Mouse (Mus musculus) megakaryocyte, embryonic 14.5 days (primary cell): Measurements from ENCODE around the gene Otx2.

Source experiments
- FLI1 ChIP-seq: IDR thresholded peaks from 2 replicates; pipeline ENCODE4 v1.6.1; 2012; ENCODE audit warnings: low read length, inconsistent platforms, mixed read lengths
- GATA1 ChIP-seq: IDR thresholded peaks from 3 replicates; pipeline ENCODE4 v1.6.1; 2012; ENCODE audit warnings: mixed read lengths, low read length, inconsistent platforms, borderline replicate concordance

DNA sequence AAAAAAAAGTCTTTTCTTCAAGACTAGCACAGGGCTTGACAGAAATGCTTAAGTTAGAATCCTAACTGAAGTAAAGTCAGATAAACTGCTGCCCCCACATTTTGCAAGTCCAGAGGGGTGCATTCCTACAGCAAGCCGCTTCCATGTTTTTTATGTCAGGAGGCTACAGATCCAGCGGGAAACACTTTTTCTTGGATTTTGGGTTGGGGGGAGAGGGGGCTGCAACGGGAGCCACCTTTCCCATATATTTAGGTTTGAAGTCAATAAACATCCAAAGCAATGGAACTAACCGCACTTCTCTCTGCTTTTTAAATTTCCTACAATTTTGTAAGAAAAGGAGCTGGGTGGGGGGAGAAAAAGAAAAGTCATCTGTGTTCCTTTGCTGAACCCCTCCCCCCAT, 10.1 kb downstream of the Otx2 start:
- TF ChIP-seq GATA1, result no peak
- no peak for TF ChIP-seq FLI1
